Mouse (Mus musculus) liver, postnatal 0 days (tissue): Measurements from ENCODE around the gene Cln5.

Source experiments
- CTCF ChIP-seq: sonication (generic); IDR thresholded peaks from 2 replicates; pipeline ENCODE4 v1.5.1; 2016; ENCODE audit warnings: antibody characterized with exemption, low read depth
- EP300 ChIP-seq: IDR thresholded peaks from 2 replicates; pipeline ENCODE4 v1.6.1; 2016; ENCODE audit warnings: antibody characterized with exemption, low read depth, mild to moderate bottlenecking

DNA sequence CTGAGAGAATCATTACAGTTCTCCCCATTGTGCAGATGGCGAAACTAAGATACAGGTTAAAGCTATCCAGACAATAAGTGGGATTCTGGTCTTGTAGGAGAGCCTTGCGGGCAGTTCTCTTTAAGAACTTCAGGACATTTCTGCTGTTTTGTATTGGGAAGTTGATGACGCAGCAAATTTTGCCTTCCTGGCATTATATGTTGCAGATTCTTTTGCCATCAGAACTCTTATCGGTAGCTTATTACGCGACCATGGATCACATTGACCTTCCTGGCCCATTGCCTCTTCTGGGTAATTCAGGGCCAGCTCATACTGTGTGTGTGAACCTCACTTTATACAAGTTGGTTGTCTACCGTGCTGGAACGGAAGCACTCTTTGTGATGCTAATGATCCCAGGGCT lies 3.8 kb downstream of the Cln5 start:
- TF ChIP-seq EP300 (no peak), CTCF (no peak)
